Mouse (Mus musculus) heart, embryonic 11.5 days (tissue): Measurements from ENCODE around the gene Fam19a1. TPM values are rescaled to one million over a fixed set of nuclear protein-coding genes. Genes with fewer than 3 reads are reported as not detected.

Source experiments
- ATAC-seq: fragments of 200-750 bp; cut with Nextera tagmentation; replicated peaks from 2 replicates; pipeline ENCODE4 v1.8.0; 2017; ENCODE audit warnings: moderate library complexity; ENCODE audit not compliant: insufficient number of reproducible peaks, low FRiP score, low TSS enrichment
- H3K27ac ChIP-seq: fragments of 300-500 bp; sonication (generic); 2 replicates; pipeline ENCODE4 v1.5.1; 2014; ENCODE audit warnings: mild to moderate bottlenecking, low read depth, low read length
- H3K27me3 ChIP-seq: fragments of 300-500 bp; sonication (generic); 2 replicates; pipeline ENCODE4 v1.6.1; 2014; ENCODE audit warnings: mild to moderate bottlenecking, low read length, mixed read lengths; ENCODE audit not compliant: control insufficient read depth, insufficient read depth
- H3K36me3 ChIP-seq: fragments of 300-500 bp; sonication (generic); 2 replicates; pipeline ENCODE4 v1.6.1; 2014; ENCODE audit warnings: mild to moderate bottlenecking, low read length, moderate library complexity, mixed read lengths; ENCODE audit not compliant: control insufficient read depth, insufficient read depth
- H3K4me1 ChIP-seq: fragments of 300-500 bp; sonication (generic); 2 replicates; pipeline ENCODE4 v1.6.1; 2014; ENCODE audit warnings: low read length; ENCODE audit not compliant: control insufficient read depth, insufficient read depth
- H3K4me2 ChIP-seq: fragments of 300-500 bp; sonication (generic); 2 replicates; pipeline ENCODE4 v1.6.1; 2014; ENCODE audit warnings: mild to moderate bottlenecking, moderate library complexity
- H3K4me3 ChIP-seq: fragments of 300-500 bp; sonication (generic); 2 replicates; pipeline ENCODE4 v1.5.1; 2014; ENCODE audit warnings: low read depth, low read length
- H3K9ac ChIP-seq: fragments of 300-500 bp; sonication (generic); 2 replicates; pipeline ENCODE4 v1.6.1; 2014; ENCODE audit warnings: mild to moderate bottlenecking, low read depth, low read length, moderate library complexity
- H3K9me3 ChIP-seq: fragments of 300-500 bp; sonication (generic); replicated peaks from 2 replicates; pipeline ENCODE4 v1.6.1; 2016; ENCODE audit warnings: low read length; ENCODE audit not compliant: control insufficient read depth
- WGBS: fragments of 180-500 bp; shearing (Covaris S2); extraction: QIAGEN DNeasy Blood & Tissue Kit; methylation state at CpG from one replicate; pipeline ENCODE4 v1.1.7; 2014; ENCODE audit not compliant: insufficient replicate concordance; 5-methylcytosine and 5-hydroxymethylcytosine counted together
- polyA plus RNA-seq: library from polyadenylated mRNA; unstranded; fragments of >200 nt; fragmentation: Nextera tagmentation; extraction: Ambion mirVana; gene quantifications from 2 replicates; pipeline ENCODE4 v1.2.1, GENCODE M21; 2014

The Fam19a1 gene
- polyA plus RNA-seq, 1 experiment from 2014 or later: 0.50 TPM

- Histone ChIP-seq H3K9me3 (no peaks in the 10 kb centered on the region), H3K36me3 (no peaks in the 10 kb centered on the region), H3K4me1 (no peaks in the 10 kb centered on the region), H3K27me3 (no peaks in the 10 kb centered on the region), H3K4me2 (no peak overlapping the region), H3K9ac (no peak overlapping the region), H3K4me3 (no peak overlapping the region), H3K27ac (no peak overlapping the region)
- no peak for ATAC-seq
- whole genome bisulfite sequencing: 77% methylated on average over 3 of the region's 3 CpGs
Measured at GRCm38 (mm10) chr6:96677813-96678212, 564.9 kb downstream of the Fam19a1 start.

Other genes starting within 250 kb of the Fam19a1 start
- not detected in 2 replicates for gene 1700123L14Rik, start 53.1 kb downstream of the Fam19a1 start, polyA plus RNA-seq